Mouse (Mus musculus): ENCODE measurements around the gene Rbmxl2. TPM values are rescaled to one million over a fixed set of nuclear protein-coding genes. Genes with fewer than 3 reads are reported as not detected.
A peak's percentile ranks its signal among the peaks of the same experiment; 100 is the strongest.

Rbmxl2 gene
- not detected in 2 replicates for polyA plus RNA-seq (2015; fragmentation: Nextera tagmentation; extraction: Ambion mirVana)

GRCm38 (mm10) chr7:107209204-107209860 is at the start of gene Rbmxl2:
TSS of gene Rbmxl2 (plus strand) at chr7:107209445.
- Histone ChIP-seq H3K9me3 (peaks cover 16% of the 10 kb centered on the region), H3K4me3 (peak within 1 kb of the TSS; percentile 36), H3K36me3 (no peaks in the 10 kb centered on the region), H3K4me1 (no peaks in the 10 kb centered on the region), H3K27me3 (replicated peaks) (peaks cover 55% of the 10 kb centered on the region), H3K4me2 (peak within 1 kb of the TSS; percentile 47), H3K27ac (replicated peaks) (no peak within 1 kb of the TSS), H3K9ac (no peak within 1 kb of the TSS)
- no peak for ATAC-seq (ENCODE audit: extremely low read depth, insufficient number of reproducible peaks, low FRiP score, low TSS enrichment)
- 26% methylated on average over 70 of the region's 70 CpGs for WGBS

- Histone ChIP-seq H3K4me2 (no peak within 1 kb of the TSS), H3K36me3 (no peaks in the 10 kb centered on the region), H3K9ac (no peak within 1 kb of the TSS), H3K9me3 (no peaks in the 10 kb centered on the region), H3K4me1 (no peaks in the 10 kb centered on the region), H3K27me3 (replicated peaks) (no peaks in the 10 kb centered on the region), H3K4me3 (no peak within 1 kb of the TSS), H3K27ac (replicated peaks) (no peak within 1 kb of the TSS)
- 64% methylated on average over 10 of the region's 10 CpGs for WGBS
- no peak for ATAC-seq (ENCODE audit: extremely low read depth, insufficient number of reproducible peaks, low FRiP score, low TSS enrichment)
These were observed 42.6 kb upstream of the Rbmxl2 start, which contains the start of gene Nlrp14 for GRCm38 (mm10) chr7:107166690-107167089. TSS of gene Nlrp14 (plus strand) at chr7:107166990.

GRCm38 (mm10) chr7:107180406-107180805 is 28.8 kb upstream of the Rbmxl2 start:
- Histone ChIP-seq H3K36me3 (no peaks in the 10 kb centered on the region), H3K27me3 (replicated peaks) (no peaks in the 10 kb centered on the region), H3K9ac (no peak overlapping the region), H3K4me1 (no peaks in the 10 kb centered on the region), H3K27ac (replicated peaks) (no peak overlapping the region), H3K4me2 (no peak overlapping the region), H3K9me3 (no peaks in the 10 kb centered on the region), H3K4me3 (no peak overlapping the region)
- 32% methylated on average over 2 of the region's 2 CpGs for WGBS
- ATAC-seq (ENCODE audit: extremely low read depth, insufficient number of reproducible peaks, low FRiP score, low TSS enrichment), result no peak

DNA sequence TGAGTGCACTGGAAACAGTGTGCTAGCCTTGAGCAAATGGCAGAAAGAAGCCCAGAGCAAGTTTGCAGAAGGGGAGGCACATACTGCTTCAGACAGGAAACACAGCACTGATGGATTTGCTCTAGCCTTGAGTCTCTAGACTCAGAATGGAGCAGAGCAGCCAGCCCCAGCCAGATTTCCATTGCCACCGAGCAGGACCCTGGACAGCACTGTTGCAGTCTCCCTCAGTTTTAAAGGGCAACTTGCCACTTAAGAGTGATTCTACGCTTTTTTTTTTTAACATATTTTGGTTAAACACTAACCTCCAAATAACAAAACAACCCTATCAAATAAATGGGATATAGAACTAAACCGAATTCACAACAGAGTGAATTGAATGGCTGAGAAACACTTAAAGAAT is 7.4 kb upstream of the Rbmxl2 start:
- H3K4me2 ChIP-seq, result no peak overlapping the region
- H3K36me3 ChIP-seq, result no peaks in the 10 kb centered on the region
- WGBS, result 39% methylated on average over 3 of the region's 3 CpGs
- H3K27me3 ChIP-seq (replicated peaks), result peaks cover 2% of the 10 kb centered on the region
- no peaks in the 10 kb centered on the region for H3K9me3 ChIP-seq
- no peaks in the 10 kb centered on the region for H3K4me1 ChIP-seq
- H3K9ac ChIP-seq, result no peak overlapping the region
- no peak overlapping the region for H3K4me3 ChIP-seq
- no peak overlapping the region for H3K27ac ChIP-seq (replicated peaks)
- ATAC-seq (ENCODE audit: extremely low read depth, insufficient number of reproducible peaks, low FRiP score, low TSS enrichment), result no peak

- Histone ChIP-seq H3K36me3 (no peaks in the 10 kb centered on the region), H3K27ac (replicated peaks) (no peak overlapping the region), H3K27me3 (replicated peaks) (peaks cover 51% of the 10 kb centered on the region), H3K4me1 (no peaks in the 10 kb centered on the region), H3K4me2 (no peak overlapping the region), H3K9me3 (peaks cover 16% of the 10 kb centered on the region), H3K9ac (no peak overlapping the region), H3K4me3 (no peak overlapping the region)
- WGBS, result 76% methylated on average over 3 of the region's 3 CpGs
- ATAC-seq (ENCODE audit: extremely low read depth, insufficient number of reproducible peaks, low FRiP score, low TSS enrichment), result no peak
These were observed 1.4 kb upstream of the Rbmxl2 start for GRCm38 (mm10) chr7:107207843-107208242.

- peaks cover 59% of the 10 kb centered on the region for H3K27me3 ChIP-seq (replicated peaks)
- no peak overlapping the region for H3K27ac ChIP-seq (replicated peaks)
- H3K4me3 ChIP-seq, result peak overlapping the region; percentile 36
- H3K36me3 ChIP-seq, result no peaks in the 10 kb centered on the region
- no peak for ATAC-seq (ENCODE audit: extremely low read depth, insufficient number of reproducible peaks, low FRiP score, low TSS enrichment)
- 21% methylated on average over 68 of the region's 77 CpGs for WGBS
- peak overlapping the region; percentile 47 for H3K4me2 ChIP-seq
- H3K4me1 ChIP-seq, result no peaks in the 10 kb centered on the region
- peaks cover 16% of the 10 kb centered on the region for H3K9me3 ChIP-seq
- no peak overlapping the region for H3K9ac ChIP-seq
These were observed 906 bp downstream of the Rbmxl2 start for GRCm38 (mm10) chr7:107210126-107210576.

DNA sequence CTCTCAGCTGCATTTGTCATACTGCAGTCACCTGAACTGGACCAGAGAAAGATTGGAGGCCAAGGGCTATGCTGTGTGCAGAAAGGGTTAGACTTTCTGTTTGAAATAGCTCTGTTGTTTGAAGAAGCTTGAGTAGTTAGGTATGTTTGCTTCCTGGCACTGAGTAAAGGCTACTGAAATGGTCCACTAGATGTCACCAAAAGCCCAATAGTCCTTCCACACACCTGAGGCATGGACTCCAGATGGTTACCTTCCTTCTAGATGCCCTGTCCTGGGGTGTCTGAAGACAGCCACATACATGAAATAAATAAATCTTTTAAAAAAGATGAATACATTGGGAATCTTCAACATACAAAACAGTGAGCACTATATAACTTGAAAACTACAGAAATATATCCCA is 6.5 kb downstream of the Rbmxl2 start:
- no peak overlapping the region for H3K27ac ChIP-seq (replicated peaks)
- H3K9me3 ChIP-seq, result no peaks in the 10 kb centered on the region
- H3K36me3 ChIP-seq, result no peaks in the 10 kb centered on the region
- H3K4me2 ChIP-seq, result no peak overlapping the region
- H3K4me3 ChIP-seq, result no peak overlapping the region
- no peak overlapping the region for H3K9ac ChIP-seq
- H3K4me1 ChIP-seq, result no peaks in the 10 kb centered on the region
- H3K27me3 ChIP-seq (replicated peaks), result peaks cover 20% of the 10 kb centered on the region
- ATAC-seq (ENCODE audit: extremely low read depth, insufficient number of reproducible peaks, low FRiP score, low TSS enrichment), result no peak

GRCm38 (mm10) chr7:107216845-107217244 is 7.6 kb downstream of the Rbmxl2 start:
- no peak overlapping the region for H3K27ac ChIP-seq (replicated peaks)
- H3K36me3 ChIP-seq, result no peaks in the 10 kb centered on the region
- no peak overlapping the region for H3K9ac ChIP-seq
- no peaks in the 10 kb centered on the region for H3K4me1 ChIP-seq
- peaks cover 9% of the 10 kb centered on the region for H3K27me3 ChIP-seq (replicated peaks)
- WGBS, result 59% methylated on average over 2 of the region's 2 CpGs
- H3K4me3 ChIP-seq, result no peak overlapping the region
- no peak overlapping the region for H3K4me2 ChIP-seq
- no peaks in the 10 kb centered on the region for H3K9me3 ChIP-seq
- no peak for ATAC-seq (ENCODE audit: extremely low read depth, insufficient number of reproducible peaks, low FRiP score, low TSS enrichment)

DNA sequence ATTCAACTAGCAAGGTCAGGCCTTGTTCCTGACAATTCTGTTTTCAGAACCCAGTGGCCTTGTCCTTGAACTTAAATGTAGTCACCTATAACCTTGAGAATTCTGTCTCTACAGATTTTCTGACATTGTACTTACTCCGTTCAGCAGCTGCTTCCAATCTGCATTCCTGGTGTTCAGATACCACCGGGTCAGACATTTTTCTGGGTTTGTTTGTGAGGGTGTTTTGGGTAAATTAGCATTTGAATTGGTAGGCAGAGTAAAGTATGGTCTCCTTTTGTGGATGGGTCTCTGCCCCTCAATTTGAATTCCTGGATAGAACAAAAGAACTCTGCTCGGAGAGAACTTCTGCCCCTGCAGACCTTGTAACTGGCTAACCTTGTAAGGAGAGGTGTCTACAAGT is 27.6 kb downstream of the Rbmxl2 start:
- no peaks in the 10 kb centered on the region for H3K36me3 ChIP-seq
- 61% methylated on average over 3 of the region's 3 CpGs for WGBS
- H3K9ac ChIP-seq, result no peak overlapping the region
- no peaks in the 10 kb centered on the region for H3K27me3 ChIP-seq (replicated peaks)
- H3K4me1 ChIP-seq, result no peaks in the 10 kb centered on the region
- no peak overlapping the region for H3K4me3 ChIP-seq
- H3K4me2 ChIP-seq, result no peak overlapping the region
- ATAC-seq (ENCODE audit: extremely low read depth, insufficient number of reproducible peaks, low FRiP score, low TSS enrichment), result no peak
- no peaks in the 10 kb centered on the region for H3K9me3 ChIP-seq
- H3K27ac ChIP-seq (replicated peaks), result no peak overlapping the region

- Histone ChIP-seq H3K27me3 (replicated peaks) (no peaks in the 10 kb centered on the region), H3K4me3 (no peak overlapping the region), H3K27ac (replicated peaks) (no peak overlapping the region), H3K4me2 (no peak overlapping the region), H3K4me1 (no peaks in the 10 kb centered on the region), H3K9me3 (no peaks in the 10 kb centered on the region), H3K9ac (no peak overlapping the region), H3K36me3 (no peaks in the 10 kb centered on the region)
- ATAC-seq (ENCODE audit: extremely low read depth, insufficient number of reproducible peaks, low FRiP score, low TSS enrichment), result no peak
- WGBS, result 69% methylated on average over 3 of the region's 3 CpGs
These were observed 28.3 kb downstream of the Rbmxl2 start for GRCm38 (mm10) chr7:107237498-107237897.

GRCm38 (mm10) chr7:107241371-107241883 is 32.2 kb downstream of the Rbmxl2 start:
- H3K4me2 ChIP-seq, result no peak overlapping the region
- no peaks in the 10 kb centered on the region for H3K4me1 ChIP-seq
- no peaks in the 10 kb centered on the region for H3K9me3 ChIP-seq
- no peak overlapping the region for H3K4me3 ChIP-seq
- no peaks in the 10 kb centered on the region for H3K27me3 ChIP-seq (replicated peaks)
- no peaks in the 10 kb centered on the region for H3K36me3 ChIP-seq
- ATAC-seq (ENCODE audit: extremely low read depth, insufficient number of reproducible peaks, low FRiP score, low TSS enrichment), result no peak
- 70% methylated on average over 5 of the region's 5 CpGs for WGBS
- H3K27ac ChIP-seq (replicated peaks), result no peak overlapping the region
- no peak overlapping the region for H3K9ac ChIP-seq
